Comparison of ENCODE assay signal across 18 mouse cellular contexts in the genomic region with DNA sequence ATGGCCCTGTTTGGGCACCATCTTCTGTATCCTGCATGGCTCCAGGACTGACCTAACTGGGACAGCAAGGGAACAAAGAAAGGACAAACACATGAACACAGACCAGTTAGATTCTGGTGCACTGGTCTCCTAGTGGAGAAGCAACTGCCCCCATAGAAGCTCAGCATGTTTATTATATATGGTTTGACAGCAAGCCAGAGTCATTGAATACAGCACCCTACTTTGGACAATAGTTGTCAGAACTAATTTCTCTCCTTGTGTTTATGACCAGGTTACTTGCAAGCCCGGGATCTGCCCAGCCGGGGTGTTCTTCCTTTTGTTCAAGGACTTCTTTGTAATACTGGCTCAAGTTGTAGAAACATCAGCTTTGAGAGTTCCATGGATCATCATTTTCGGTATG. TPM values are rescaled to one million over a fixed set of nuclear protein-coding genes. Genes with fewer than 3 reads are reported as not detected.
"Had no signal": no experiment of that assay in that cellular context is flagged by ENCODE, and none has a peak within 500 bp of the region (broad histone marks: within the 10 kb centered on the region; RNA-seq: fewer than 3 reads in every experiment).

No protein-coding gene starts in this region.

- H3K9ac ChIP-seq: neural tube, embryonic 12.5 days; neural tube, embryonic 13.5 days; neural tube, embryonic 15.5 days; stomach, embryonic 15.5 days had no signal

- H3K4me2 ChIP-seq: neural tube, embryonic 12.5 days; neural tube, embryonic 13.5 days; neural tube, embryonic 15.5 days; stomach, embryonic 15.5 days had no signal

- H3K27me3 ChIP-seq: neural tube, embryonic 12.5 days; neural tube, embryonic 13.5 days; neural tube, embryonic 15.5 days; stomach, embryonic 15.5 days had no signal

- DNase-seq: right cerebral cortex, adult 18-20 months; right cerebral cortex, postnatal 14 days; right cerebral cortex, postnatal 25 days; right cerebral cortex, postnatal 4 days; spleen, adult 18-20 months; thymus, adult 18-20 months; thymus, adult 2 months; thymus, postnatal 14 days; thymus, postnatal 25 days; thymus, postnatal 36 days; thymus, postnatal 4 days had no signal

- H3K4me1 ChIP-seq: neural tube, embryonic 12.5 days; neural tube, embryonic 13.5 days; neural tube, embryonic 15.5 days; stomach, embryonic 15.5 days had no signal

- H3K36me3 ChIP-seq: neural tube, embryonic 12.5 days; neural tube, embryonic 13.5 days; neural tube, embryonic 15.5 days; stomach, embryonic 15.5 days had no signal

- H3K27ac ChIP-seq: neural tube, embryonic 12.5 days; neural tube, embryonic 13.5 days; neural tube, embryonic 15.5 days; stomach, embryonic 15.5 days; stomach, postnatal 0 days had no signal

- H3K4me3 ChIP-seq: neural tube, embryonic 12.5 days; neural tube, embryonic 13.5 days; neural tube, embryonic 15.5 days; stomach, embryonic 15.5 days had no signal

- H3K9me3 ChIP-seq: neural tube, embryonic 12.5 days; neural tube, embryonic 13.5 days; neural tube, embryonic 15.5 days; stomach, embryonic 15.5 days had no signal

RNA-seq across cellular contexts. Expression of gene Abca13, which starts 28.8 kb away (rescaled TPM):
- polyA plus RNA-seq: neural tube, embryonic 11.5 days; neural tube, embryonic 13.5 days; small intestine, adult 2 months had no signal
